Comparison of ENCODE assay signal across 16 mouse cellular contexts in the genomic region with DNA sequence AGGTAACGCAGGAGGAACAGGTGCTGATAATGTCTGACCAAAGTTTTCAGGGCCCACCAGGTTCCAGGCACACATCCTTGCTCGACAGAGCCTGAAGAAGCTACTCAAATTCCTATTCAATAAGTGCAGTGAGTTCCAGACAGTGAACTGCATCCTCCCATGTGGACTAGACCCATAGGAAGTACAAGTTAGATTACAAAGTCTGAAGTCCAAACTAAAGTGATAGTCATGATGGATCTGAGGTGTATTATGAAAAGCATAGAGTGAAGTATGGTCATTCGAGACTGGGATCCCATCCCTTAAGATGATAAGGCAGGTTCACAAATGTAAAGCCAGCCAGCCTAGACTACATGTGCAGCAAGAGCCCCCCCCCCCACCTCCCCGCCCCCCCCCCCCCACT. TPM values are rescaled to one million over a fixed set of nuclear protein-coding genes. Genes with fewer than 3 reads are reported as not detected.
"Had no signal": no experiment of that assay in that cellular context is flagged by ENCODE, and none has a peak within 500 bp of the region (broad histone marks: within the 10 kb centered on the region; RNA-seq: fewer than 3 reads in every experiment).

No protein-coding gene starts in this region.

- H3K4me3 ChIP-seq: layer of hippocampus, adult 2 months; limb, embryonic 10.5 days; limb, embryonic 13.5 days; liver, embryonic 13.5 days; midbrain, embryonic 12.5 days; midbrain, embryonic 15.5 days; myocyte had no signal

- ATAC-seq: midbrain, embryonic 15.5 days had no signal

- DNase-seq: kidney, adult 11 months; kidney, postnatal 25 days; layer of hippocampus, adult 9-11 months; liver, embryonic 13.5 days; lung, adult 2 months; lung, postnatal 14 days; lung, postnatal 4 days; retina, postnatal 1 day; thymus, adult 18-20 months; thymus, postnatal 36 days had no signal

- H3K27me3 ChIP-seq: limb, embryonic 13.5 days; midbrain, embryonic 12.5 days; midbrain, embryonic 15.5 days had no signal

- H3K9me3 ChIP-seq: limb, embryonic 10.5 days; limb, embryonic 13.5 days; liver, embryonic 13.5 days; midbrain, embryonic 12.5 days; midbrain, embryonic 15.5 days had no signal

- H3K4me2 ChIP-seq: limb, embryonic 13.5 days; liver, embryonic 13.5 days; midbrain, embryonic 12.5 days; midbrain, embryonic 15.5 days had no signal

- H3K27ac ChIP-seq: layer of hippocampus, adult 2 months; limb, embryonic 10.5 days; limb, embryonic 13.5 days; liver, embryonic 13.5 days; midbrain, embryonic 12.5 days; midbrain, embryonic 15.5 days had no signal

- H3K4me1 ChIP-seq: liver, embryonic 13.5 days had no signal

- H3K36me3 ChIP-seq: liver, embryonic 13.5 days had no signal

- H3K9ac ChIP-seq: limb, embryonic 13.5 days; liver, embryonic 13.5 days; midbrain, embryonic 12.5 days; midbrain, embryonic 15.5 days had no signal

RNA-seq across cellular contexts. Expression of a gene that starts 6.1 kb away (rescaled TPM):
- polyA plus RNA-seq: myocyte had no signal
